Mouse (Mus musculus) lung, embryonic 14.5 days (tissue): Measurements from ENCODE around the gene Gm2001. TPM values are rescaled to one million over a fixed set of nuclear protein-coding genes. Genes with fewer than 3 reads are reported as not detected.
"Not testable (repeated sequence)": the region's sequence is repeated elsewhere in the genome, so short reads cannot be mapped to it uniquely, and the experiment has no call there.

Experiments used
- ATAC-seq: fragments of 200-750 bp; cut with Nextera tagmentation; 2 replicates; pipeline ENCODE4 v1.8.0; 2017; ENCODE audit warnings: mild to moderate bottlenecking, moderate TSS enrichment, moderate library complexity; ENCODE audit not compliant: insufficient read depth
- DNase-seq: peaks from one replicate; pipeline ENCODE4 v3.0.0-alpha.2; 2015
- H3K27ac ChIP-seq: fragments of 300-500 bp; sonication (generic); 2 replicates; pipeline ENCODE4 v1.5.1; 2014; ENCODE audit warnings: low read depth, mild to moderate bottlenecking, moderate library complexity
- H3K27me3 ChIP-seq: fragments of 300-500 bp; sonication (generic); 2 replicates; pipeline ENCODE4 v1.6.1; 2014; ENCODE audit warnings: low read length, control low read depth; ENCODE audit not compliant: insufficient read depth
- H3K36me3 ChIP-seq: fragments of 300-500 bp; sonication (generic); 2 replicates; pipeline ENCODE4 v1.6.1; 2014; ENCODE audit warnings: control low read depth; ENCODE audit not compliant: insufficient read depth
- H3K4me1 ChIP-seq: fragments of 300-500 bp; sonication (generic); 2 replicates; pipeline ENCODE4 v1.6.1; 2014; ENCODE audit warnings: antibody characterized with exemption, control low read depth; ENCODE audit not compliant: insufficient read depth
- H3K4me2 ChIP-seq: fragments of 300-500 bp; sonication (generic); 2 replicates; pipeline ENCODE4 v1.6.1; 2014; ENCODE audit warnings: mild to moderate bottlenecking
- H3K4me3 ChIP-seq: fragments of 300-500 bp; sonication (generic); 2 replicates; pipeline ENCODE4 v1.5.1; 2014; ENCODE audit warnings: low read depth, low read length
- H3K9ac ChIP-seq: fragments of 300-500 bp; sonication (generic); 2 replicates; pipeline ENCODE4 v1.6.1; 2014
- H3K9me3 ChIP-seq: fragments of 300-500 bp; sonication (generic); 2 replicates; pipeline ENCODE4 v1.6.1; 2016; ENCODE audit warnings: low read depth, low read length, control low read depth
- WGBS: fragments of 180-500 bp; shearing (Covaris S2); extraction: QIAGEN DNeasy Blood & Tissue Kit; methylation state at CpG from one replicate; pipeline ENCODE4 v1.1.7; 2014; 5-methylcytosine and 5-hydroxymethylcytosine counted together
- polyA plus RNA-seq: library from polyadenylated mRNA; unstranded; fragments of >200 nt; fragmentation: Nextera tagmentation; extraction: Ambion mirVana; gene quantifications from 2 replicates; pipeline ENCODE4 v1.2.1, GENCODE M21; 2014

Gene Gm2001
- not detected in 2 replicates for polyA plus RNA-seq

DNA sequence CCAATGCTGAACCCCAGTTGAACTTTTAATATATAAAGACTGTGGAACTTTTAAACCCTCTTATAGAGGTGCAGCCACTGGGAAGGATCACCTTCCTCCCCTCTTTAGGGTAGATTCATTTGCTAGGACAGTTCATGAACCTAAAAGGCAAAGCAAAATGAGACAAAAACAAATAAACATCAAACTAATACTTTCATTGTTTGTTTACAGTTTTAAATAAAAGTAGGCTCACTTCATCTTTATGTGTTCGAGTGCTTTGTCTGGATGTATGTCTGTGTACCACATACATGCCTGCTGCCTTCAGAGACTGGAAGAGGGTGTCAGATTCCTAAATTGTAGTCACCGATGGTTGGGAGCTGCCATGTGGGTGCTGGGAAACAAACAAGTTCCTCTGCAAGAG is at the start of gene Gm2001:
Gene Gm2001 (minus strand): TSS at position 101 of the 400 bp plus-strand sequence.
- not testable (repeated sequence) for H3K27me3 ChIP-seq, H3K27ac ChIP-seq, H3K4me3 ChIP-seq, ATAC-seq, H3K9me3 ChIP-seq, H3K4me1 ChIP-seq, H3K4me2 ChIP-seq, DNase-seq, H3K36me3 ChIP-seq, H3K9ac ChIP-seq
- WGBS: 61% methylated on average over 1 of the region's 2 CpGs

GRCm38 (mm10) chr12:87873772-87874171 is 31.6 kb upstream of the Gm2001 start, which contains the start of gene Gm2016:
Gene Gm2016 (plus strand): TSS chr12:87874072.
- not testable (repeated sequence) for H3K36me3 ChIP-seq, H3K4me2 ChIP-seq, H3K27me3 ChIP-seq, ATAC-seq, DNase-seq, H3K27ac ChIP-seq, H3K9ac ChIP-seq, H3K4me1 ChIP-seq, H3K4me3 ChIP-seq, H3K9me3 ChIP-seq
- 78% methylated on average over 5 of the region's 5 CpGs for WGBS

- WGBS: 90% methylated on average over 2 of the region's 2 CpGs
- H3K27me3 ChIP-seq, DNase-seq, H3K4me1 ChIP-seq, ATAC-seq, H3K27ac ChIP-seq, H3K4me2 ChIP-seq, H3K4me3 ChIP-seq, H3K36me3 ChIP-seq, H3K9me3 ChIP-seq, H3K9ac ChIP-seq: not testable (repeated sequence)
Measured at GRCm38 (mm10) chr12:87864048-87864447, 21.9 kb upstream of the Gm2001 start.

GRCm38 (mm10) chr12:87863638-87864037 is 21.5 kb upstream of the Gm2001 start:
- not testable (repeated sequence) for H3K27me3 ChIP-seq, H3K9ac ChIP-seq, H3K27ac ChIP-seq, H3K4me3 ChIP-seq, H3K4me1 ChIP-seq, H3K9me3 ChIP-seq, H3K36me3 ChIP-seq, DNase-seq, H3K4me2 ChIP-seq, ATAC-seq
- 92% methylated on average over 8 of the region's 11 CpGs for WGBS

GRCm38 (mm10) chr12:87861740-87862692 is 19.9 kb upstream of the Gm2001 start:
- WGBS: 81% methylated on average over 23 of the region's 23 CpGs
- DNase-seq, H3K36me3 ChIP-seq, ATAC-seq, H3K4me1 ChIP-seq, H3K4me3 ChIP-seq, H3K27ac ChIP-seq, H3K27me3 ChIP-seq, H3K9me3 ChIP-seq, H3K9ac ChIP-seq, H3K4me2 ChIP-seq: not testable (repeated sequence)

DNA sequence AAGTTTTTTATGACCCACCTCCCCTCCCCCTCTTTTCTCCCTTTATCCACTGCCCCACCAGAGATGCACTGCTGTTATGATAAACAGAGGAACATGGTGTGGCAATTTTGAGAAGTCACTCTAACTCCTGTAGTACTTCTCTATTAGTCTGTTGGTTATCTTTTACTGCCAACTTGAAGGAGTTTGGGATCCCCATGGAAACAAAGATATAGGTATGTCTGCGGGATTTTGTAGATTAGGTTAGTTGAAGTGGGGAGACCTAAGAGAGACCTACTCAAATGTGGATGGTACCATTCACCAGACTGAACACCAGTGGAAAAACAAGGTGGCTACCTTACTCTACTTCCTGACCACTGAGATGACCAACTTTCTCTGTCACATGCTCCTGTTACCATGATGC is 13.9 kb upstream of the Gm2001 start:
- DNase-seq, H3K27me3 ChIP-seq, H3K36me3 ChIP-seq, ATAC-seq, H3K4me1 ChIP-seq, H3K27ac ChIP-seq, H3K4me3 ChIP-seq, H3K9me3 ChIP-seq, H3K4me2 ChIP-seq, H3K9ac ChIP-seq: not testable (repeated sequence)
- 65% methylated on average over 1 of the region's 1 CpGs for WGBS

DNA sequence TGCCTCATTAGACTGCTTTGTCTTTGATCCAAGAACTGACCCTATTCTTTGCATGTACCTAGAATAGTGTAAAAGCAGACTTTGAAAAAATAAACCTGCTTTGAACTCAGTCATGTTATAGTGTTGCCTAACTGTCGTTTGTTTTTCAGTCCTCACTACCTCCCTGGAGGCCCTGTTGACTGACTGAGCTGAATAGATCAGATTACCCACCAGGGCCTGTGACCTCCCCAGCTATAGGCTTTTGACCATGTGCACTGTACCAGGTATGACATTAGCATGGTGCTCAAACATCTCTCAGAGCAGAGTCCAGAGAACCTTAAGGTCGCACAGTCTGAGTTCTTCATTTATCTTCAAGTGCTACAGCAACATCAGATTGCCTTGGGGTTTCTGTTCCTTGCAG is 8.5 kb upstream of the Gm2001 start:
- not testable (repeated sequence) for H3K9me3 ChIP-seq, H3K4me3 ChIP-seq, DNase-seq, ATAC-seq, H3K27me3 ChIP-seq, H3K27ac ChIP-seq, H3K36me3 ChIP-seq, H3K9ac ChIP-seq, H3K4me2 ChIP-seq, H3K4me1 ChIP-seq
- no CpG with 5 or more reads among the region's 2 CpGs for WGBS

DNA sequence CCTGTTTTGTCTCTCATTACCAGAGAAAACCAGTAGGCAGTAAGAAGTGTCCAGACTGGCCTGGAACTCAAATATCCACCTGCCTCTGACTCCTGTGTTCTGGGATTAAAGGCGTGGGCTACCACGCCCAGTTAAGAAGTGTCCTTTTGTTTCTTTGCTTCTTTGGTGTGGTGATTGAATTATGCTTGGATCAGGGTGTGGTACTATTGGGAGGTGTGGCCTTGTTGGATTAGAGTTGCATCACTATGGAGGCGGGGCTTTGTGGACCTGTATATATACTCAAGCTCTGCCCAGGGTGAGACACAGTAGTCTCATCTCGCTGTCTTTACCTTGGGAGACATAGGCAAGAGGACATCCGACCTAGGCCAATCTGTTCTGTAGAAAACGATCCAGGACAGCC is 25.9 kb downstream of the Gm2001 start, which contains the start of gene BB287469:
Gene BB287469 (plus strand): TSS at position 301 of the 400 bp plus-strand sequence.
- not testable (repeated sequence) for H3K27ac ChIP-seq, H3K9me3 ChIP-seq, ATAC-seq, H3K4me2 ChIP-seq, DNase-seq, H3K9ac ChIP-seq, H3K4me1 ChIP-seq, H3K27me3 ChIP-seq, H3K4me3 ChIP-seq, H3K36me3 ChIP-seq
- 89% methylated on average over 5 of the region's 6 CpGs for WGBS

DNA sequence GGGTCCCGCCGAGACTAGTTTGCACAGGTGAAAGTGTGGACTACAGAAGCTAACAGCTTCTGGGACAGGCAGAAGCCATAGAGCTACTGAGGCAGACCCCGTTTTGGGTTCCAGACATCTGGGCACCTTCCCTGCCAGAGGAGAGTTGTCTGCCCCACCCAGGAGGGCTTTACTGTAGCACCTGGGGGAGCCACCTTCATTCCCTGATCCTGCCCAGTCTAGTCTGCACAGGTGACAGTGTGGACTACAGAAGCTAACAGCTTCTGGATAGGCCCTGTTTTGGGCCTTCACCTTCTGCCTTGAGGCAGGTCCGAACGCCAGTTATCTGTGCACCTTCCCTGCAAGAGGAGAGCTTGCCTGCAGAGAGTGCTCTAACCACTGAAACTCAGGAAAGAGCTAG is 44.2 kb downstream of the Gm2001 start:
- DNase-seq, H3K4me2 ChIP-seq, H3K36me3 ChIP-seq, H3K27ac ChIP-seq, H3K9me3 ChIP-seq, H3K4me3 ChIP-seq, H3K4me1 ChIP-seq, H3K9ac ChIP-seq, H3K27me3 ChIP-seq, ATAC-seq: not testable (repeated sequence)
- 87% methylated on average over 5 of the region's 5 CpGs for WGBS

DNA sequence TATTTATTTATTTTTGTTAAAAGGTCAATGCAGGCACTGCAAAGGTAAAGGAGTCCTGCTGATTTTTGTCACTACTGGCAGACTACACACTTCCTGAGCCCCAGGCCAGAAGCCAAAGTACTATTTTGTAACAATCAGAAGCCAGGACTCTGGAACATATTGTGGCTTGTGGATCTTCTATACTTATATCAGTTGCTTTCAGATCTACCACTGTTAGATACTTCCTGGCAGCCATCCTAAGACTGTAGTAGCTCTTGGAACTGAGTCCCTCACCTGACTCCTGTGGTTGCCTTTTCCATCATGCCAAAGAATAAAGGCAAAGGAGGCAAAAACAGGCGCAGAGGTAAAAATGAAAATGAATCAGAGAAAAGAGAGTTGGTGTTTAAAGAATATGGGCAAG is 46.9 kb downstream of the Gm2001 start, which contains the start of gene Gm21936:
Gene Gm21936 (plus strand): TSS at position 301 of the 400 bp plus-strand sequence.
- H3K4me2 ChIP-seq, DNase-seq, H3K4me3 ChIP-seq, H3K9me3 ChIP-seq, H3K4me1 ChIP-seq, H3K27me3 ChIP-seq, H3K9ac ChIP-seq, H3K27ac ChIP-seq, H3K36me3 ChIP-seq, ATAC-seq: not testable (repeated sequence)
- WGBS: 100% methylated on average over 1 of the region's 1 CpGs
